Mouse (Mus musculus) ES-E14 (cell line): ENCODE measurements around the gene Ryr1. TPM values are rescaled to one million over a fixed set of nuclear protein-coding genes. Genes with fewer than 3 reads are reported as not detected.

Source experiments
- DNase-seq: peaks from one replicate; pipeline ENCODE4 v3.0.0-alpha.2; 2013; ENCODE audit warnings: low read depth, low spot score
- H3K27ac ChIP-seq: 2 replicates; pipeline ENCODE4 v1.5.1; 2012; ENCODE audit warnings: low read depth, mild to moderate bottlenecking, low read length, moderate library complexity, mixed read lengths; ENCODE audit not compliant: poor library complexity, insufficient read depth, severe bottlenecking
- H3K36me3 ChIP-seq: 2 replicates; pipeline ENCODE4 v1.6.1; 2012; ENCODE audit warnings: mild to moderate bottlenecking, low read length, moderate library complexity, mixed read lengths; ENCODE audit not compliant: control insufficient read depth, poor library complexity, insufficient read depth, severe bottlenecking
- H3K4me1 ChIP-seq, 2 experiments: fragments of 150-350 bp in 1 of 2; sonication (generic) in 1 of 2; 2 replicates each; pipeline ENCODE4 v1.6.1; 2012; ENCODE audit warnings: low read length in 2 of 2, mild to moderate bottlenecking in 1 of 2, mixed read lengths in 1 of 2; ENCODE audit not compliant: control insufficient read depth in 2 of 2, insufficient read depth in 2 of 2, poor library complexity in 1 of 2
- H3K4me3 ChIP-seq, 2 experiments: fragments of 150-350 bp in 1 of 2; sonication (generic) in 1 of 2; 2 replicates each; pipeline ENCODE4 v1.5.1; 2012; ENCODE audit warnings: low read length in 2 of 2, low read depth in 1 of 2, mild to moderate bottlenecking in 1 of 2, mixed read lengths in 1 of 2; ENCODE audit not compliant: insufficient read depth in 1 of 2, poor library complexity in 1 of 2, severe bottlenecking in 1 of 2
- H3K9ac ChIP-seq: 2 replicates; pipeline ENCODE4 v1.6.1; 2012; ENCODE audit warnings: low read depth, mild to moderate bottlenecking, low read length, mixed read lengths; ENCODE audit not compliant: poor library complexity, insufficient read depth, severe bottlenecking
- H3K9me3 ChIP-seq: fragments of 150-350 bp; sonication (generic); 2 replicates; pipeline ENCODE4 v1.6.1; 2012; ENCODE audit warnings: low read depth, mild to moderate bottlenecking, low read length; ENCODE audit not compliant: control insufficient read depth, insufficient read depth
- CHD2 ChIP-seq: IDR thresholded peaks from 2 replicates; pipeline ENCODE4 v1.6.1; 2014; ENCODE audit warnings: mild to moderate bottlenecking, low read depth, low read length, inconsistent platforms
- HCFC1 ChIP-seq: IDR thresholded peaks from 2 replicates; pipeline ENCODE4 v1.6.1; 2012; ENCODE audit warnings: low read length, inconsistent platforms, borderline replicate concordance; ENCODE audit not compliant: insufficient read depth
- MAFK ChIP-seq: IDR thresholded peaks from 2 replicates; pipeline ENCODE4 v1.6.1; 2014; ENCODE audit warnings: mild to moderate bottlenecking, low read depth, low read length, inconsistent platforms; ENCODE audit not compliant: insufficient read depth
- ZC3H11A ChIP-seq: IDR thresholded peaks from 2 replicates; pipeline ENCODE4 v1.6.1; 2012; ENCODE audit warnings: low read depth, mild to moderate bottlenecking, inconsistent platforms, low read length, borderline replicate concordance
- ZNF384 ChIP-seq: IDR thresholded peaks from 2 replicates; pipeline ENCODE4 v1.6.1; 2012; ENCODE audit warnings: low read depth, low read length, inconsistent platforms
- in situ Hi-C, 2 experiments: fragments of 600-800 bp; cut with MboI; formaldehyde crosslinking; loops; one replicate each; pipeline ENCODE4 v1.15.1; 2025; ENCODE audit warnings: low sequenced_read_pairs in 2 of 2, inconsistent platforms in 1 of 2; ENCODE audit not compliant: unreplicated experiment in 2 of 2
- total RNA-seq: library from RNA; depleted of rRNA; stranded (reverse); fragments of 300-350 nt; gene quantifications from 2 replicates; pipeline ENCODE4 v1.2.3, GENCODE M21; 2012

The Ryr1 gene
- total RNA-seq, 1 experiment: 5.1 TPM

DNA sequence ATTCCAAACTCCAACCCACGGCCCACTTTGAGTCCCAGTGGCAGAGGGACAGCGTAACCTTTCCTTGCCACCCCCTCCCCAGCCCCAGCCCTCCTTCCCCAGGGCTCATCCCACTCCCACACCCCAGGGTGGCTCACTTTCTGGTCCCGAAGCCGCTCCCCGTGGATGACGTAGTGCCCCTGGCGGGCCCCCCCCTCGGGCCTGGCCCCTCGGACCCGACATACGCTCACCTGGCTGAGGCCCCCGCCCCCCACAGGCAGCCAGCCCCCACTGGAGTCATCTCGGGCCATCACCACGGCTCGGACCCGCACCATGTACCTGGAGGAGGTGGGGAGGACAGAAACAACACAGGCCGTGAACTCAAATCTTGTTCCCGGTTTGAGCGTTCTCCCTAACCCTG lies 42.7 kb upstream of the Ryr1 start:
- Histone ChIP-seq H3K36me3 (peaks cover 3% of the 10 kb centered on the region; the same call in 1 of the 2 replicates), H3K27ac (0 out of 2 replicates have a peak overlapping the region, but pooled peaks have one; percentile 24), H3K4me3 (peak overlapping the region; percentile 71 to 99; a peak in 3 of 4 replicates), H3K9ac (peak overlapping the region; percentile 46; the same call in 1 of the 2 replicates), H3K9me3 (no peaks in the 10 kb centered on the region), H3K4me1 (peaks cover 4 to 23% of the 10 kb centered on the region in 2 experiments; a peak in 3 of 4 replicates)
- DNase-seq: no peak
- TF ChIP-seq CHD2: no peak
- no peak for TF ChIP-seq HCFC1
- TF ChIP-seq MAFK: no peak
- TF ChIP-seq ZC3H11A: no peak
- no peak for TF ChIP-seq ZNF384
- in situ Hi-C loops: no loop called here

DNA sequence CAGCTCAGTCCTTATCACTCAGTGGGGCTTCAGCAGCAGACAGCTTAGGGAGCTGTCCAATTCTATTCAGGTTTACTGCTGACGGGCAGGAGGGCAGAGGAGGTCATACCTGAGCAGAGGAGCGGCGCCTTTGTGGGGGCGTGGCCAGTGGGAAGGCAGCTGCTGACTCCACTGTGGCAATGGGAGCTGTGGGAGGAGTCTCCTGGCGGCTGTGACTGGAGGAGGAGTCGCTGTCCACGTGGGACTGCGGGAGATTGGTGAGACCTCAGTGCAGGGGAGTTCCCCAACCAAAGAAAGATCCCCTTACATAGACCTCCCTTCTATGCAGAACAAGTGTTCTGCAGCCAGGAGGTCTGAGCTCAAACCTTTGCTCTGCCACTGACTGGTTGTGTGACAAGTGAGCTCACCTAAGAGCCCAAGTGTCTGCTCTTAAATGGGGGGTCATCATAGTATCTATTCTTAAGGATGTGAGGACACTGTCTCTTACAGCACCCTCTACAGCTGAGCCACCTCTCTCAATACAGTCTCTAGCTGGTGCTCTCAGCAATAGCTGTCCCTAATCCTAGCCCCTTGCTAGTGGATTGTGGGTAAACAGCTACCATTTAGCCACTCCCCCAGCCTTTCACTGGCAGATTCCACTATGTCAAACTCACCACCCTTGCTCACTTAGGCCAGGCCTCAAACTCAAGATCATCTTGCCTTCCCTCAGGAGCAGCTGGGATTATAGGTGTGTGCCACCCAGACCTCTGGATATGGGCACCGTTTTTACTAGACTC lies 38.0 kb upstream of the Ryr1 start:
- in situ Hi-C loops: no loop called here
- no peak overlapping the region for H3K9ac ChIP-seq
- DNase-seq: peak; percentile 97
- H3K27ac ChIP-seq: no peak overlapping the region
- H3K36me3 ChIP-seq: peaks cover 2% of the 10 kb centered on the region; the same call in 1 of the 2 replicates
- peak overlapping the region in 1 of 2 experiments; percentile 21; a peak in 1 of 4 replicates for H3K4me3 ChIP-seq
- H3K9me3 ChIP-seq: no peaks in the 10 kb centered on the region
- no peak for TF ChIP-seq MAFK
- no peak for TF ChIP-seq HCFC1
- TF ChIP-seq ZC3H11A: no peak
- TF ChIP-seq ZNF384: no peak
- TF ChIP-seq CHD2: no peak
- peaks cover 2 to 28% of the 10 kb centered on the region in 2 experiments for H3K4me1 ChIP-seq

DNA sequence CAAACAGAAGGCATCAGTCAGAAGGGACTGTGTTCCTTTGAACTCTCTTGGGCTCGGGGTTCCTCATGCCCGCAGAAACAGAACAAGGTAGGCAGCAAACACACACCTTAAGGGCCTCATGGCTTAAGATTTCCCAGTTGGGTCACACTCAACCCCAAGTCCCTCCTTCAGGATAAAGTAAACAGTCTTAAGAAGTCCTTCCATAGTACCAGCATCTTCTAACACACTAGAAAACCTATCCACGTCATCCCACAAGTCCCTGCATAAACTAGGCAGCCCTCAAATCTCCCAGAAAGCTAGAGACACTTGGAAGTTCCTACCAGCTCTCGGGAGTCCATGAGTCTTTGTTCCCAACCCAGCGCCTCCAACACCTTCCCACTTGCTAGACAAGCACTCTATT lies 37.3 kb upstream of the Ryr1 start:
- no peak overlapping the region for H3K4me3 ChIP-seq
- H3K4me1 ChIP-seq: peaks cover 5 to 23% of the 10 kb centered on the region in 2 experiments
- H3K9ac ChIP-seq: no peak overlapping the region
- TF ChIP-seq ZC3H11A (no peak), CHD2 (no peak), MAFK (no peak), ZNF384 (no peak), HCFC1 (no peak)
- H3K9me3 ChIP-seq: no peaks in the 10 kb centered on the region
- H3K27ac ChIP-seq: no peak overlapping the region
- H3K36me3 ChIP-seq: peaks cover 2% of the 10 kb centered on the region; the same call in 1 of the 2 replicates
- in situ Hi-C loops: no loop called here
- no peak for DNase-seq

DNA sequence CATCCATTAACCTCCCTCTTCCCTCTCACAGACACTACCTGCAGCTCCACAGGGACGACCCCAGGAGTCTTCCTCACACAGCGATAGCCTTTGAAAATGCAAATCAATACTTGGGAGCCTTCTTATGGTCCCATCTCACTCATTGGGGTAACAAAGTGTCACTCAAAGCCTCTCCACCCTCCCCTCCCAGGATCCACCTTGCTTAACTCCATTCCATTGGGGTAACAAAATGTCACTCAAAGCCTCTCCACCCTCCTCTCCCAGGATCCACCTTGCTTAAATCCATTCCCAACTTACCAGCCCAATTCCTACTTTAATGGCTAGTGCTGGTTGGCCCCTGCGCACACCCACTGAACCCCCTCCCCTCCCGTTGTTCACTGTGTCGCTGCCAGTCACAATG lies 33.3 kb upstream of the Ryr1 start:
- in situ Hi-C loops: no loop called here
- peak overlapping the region; percentile 53; the same call in 1 of the 2 replicates for H3K9ac ChIP-seq
- TF ChIP-seq CHD2 (peak; percentile 92), HCFC1 (no peak), MAFK (no peak), ZC3H11A (no peak), ZNF384 (no peak)
- H3K36me3 ChIP-seq: no peaks in the 10 kb centered on the region
- H3K27ac ChIP-seq: no peak overlapping the region
- DNase-seq: peak; percentile 89
- H3K9me3 ChIP-seq: no peaks in the 10 kb centered on the region
- H3K4me1 ChIP-seq: peaks cover 5 to 23% of the 10 kb centered on the region in 2 experiments
- peak overlapping the region; percentile 44 to 67 for H3K4me3 ChIP-seq
